Mouse (Mus musculus) lung, postnatal 0 days (tissue): ENCODE results near the gene Vps33a. TPM values are rescaled to one million over a fixed set of nuclear protein-coding genes. Genes with fewer than 3 reads are reported as not detected.

Source experiments
- ATAC-seq: fragments of 200-750 bp; cut with Nextera tagmentation; 2 replicates; pipeline ENCODE4 v1.8.0; 2017; ENCODE audit warnings: moderate library complexity
- DNase-seq: peaks from one replicate; pipeline ENCODE4 v3.0.0-alpha.2; 2016; ENCODE audit warnings: low spot score
- H3K27ac ChIP-seq: fragments of 300-500 bp; sonication (generic); 2 replicates; pipeline ENCODE4 v1.5.1; 2014; ENCODE audit warnings: antibody characterized with exemption, mild to moderate bottlenecking, low read length, mixed read lengths
- H3K27me3 ChIP-seq: fragments of 300-500 bp; sonication (generic); replicated peaks from 2 replicates; pipeline ENCODE4 v1.6.1; 2014; ENCODE audit warnings: low read length, mixed read lengths; ENCODE audit not compliant: insufficient read depth
- H3K36me3 ChIP-seq: fragments of 300-500 bp; sonication (generic); 2 replicates; pipeline ENCODE4 v1.6.1; 2014; ENCODE audit warnings: low read length, mixed read lengths; ENCODE audit not compliant: insufficient read depth
- H3K4me1 ChIP-seq: fragments of 300-500 bp; sonication (generic); 2 replicates; pipeline ENCODE4 v1.6.1; 2014; ENCODE audit warnings: antibody characterized with exemption, low read depth, low read length, mixed read lengths; ENCODE audit not compliant: insufficient read depth
- H3K4me2 ChIP-seq: fragments of 300-500 bp; sonication (generic); replicated peaks from 2 replicates; pipeline ENCODE4 v1.6.1; 2014; ENCODE audit warnings: low read depth, mild to moderate bottlenecking, low read length, moderate library complexity, mixed read lengths
- H3K4me3 ChIP-seq: fragments of 300-500 bp; sonication (generic); 2 replicates; pipeline ENCODE4 v1.5.1; 2014; ENCODE audit warnings: low read depth, low read length
- H3K9ac ChIP-seq: fragments of 300-500 bp; sonication (generic); replicated peaks from 2 replicates; pipeline ENCODE4 v1.6.1; 2014; ENCODE audit warnings: low read depth, mild to moderate bottlenecking
- H3K9me3 ChIP-seq: fragments of 300-500 bp; sonication (generic); 2 replicates; pipeline ENCODE4 v1.6.1; 2016; ENCODE audit warnings: low read length, mixed read lengths
- CTCF ChIP-seq: IDR thresholded peaks from 2 replicates; pipeline ENCODE4 v1.5.1; 2016; ENCODE audit warnings: antibody characterized with exemption, mild to moderate bottlenecking
- EP300 ChIP-seq: IDR thresholded peaks from 2 replicates; pipeline ENCODE4 v1.6.1; 2016; ENCODE audit warnings: antibody characterized with exemption, mild to moderate bottlenecking, control low read depth
- WGBS: fragments of 180-500 bp; shearing (Covaris S2); extraction: QIAGEN DNeasy Blood & Tissue Kit; methylation state at CpG from one replicate; pipeline ENCODE4 v1.1.7; 2014; 5-methylcytosine and 5-hydroxymethylcytosine counted together
- microRNA-seq: library from miRNA; unstranded; fragments of <30 nt; microRNA quantifications from one replicate; pipeline ENCODE4, GENCODE M21; 2016
- polyA plus RNA-seq: library from polyadenylated mRNA; unstranded; fragments of >200 nt; fragmentation: Nextera tagmentation; extraction: Ambion mirVana; gene quantifications from 2 replicates; pipeline ENCODE4 v1.2.1, GENCODE M21; 2015

Vps33a gene
- polyA plus RNA-seq, 1 experiment from 2014 or later = 18.9 TPM

GRCm38 (mm10) chr5:123487659-123488395 lies 85.0 kb downstream of the Vps33a start:
- no peak overlapping the region for H3K4me3 ChIP-seq
- ATAC-seq (no peak), DNase-seq (no peak)
- H3K27me3 ChIP-seq = peaks cover 6% of the 10 kb centered on the region; the same call in 1 of the 2 replicates
- no peaks in the 10 kb centered on the region for H3K36me3 ChIP-seq
- no peak overlapping the region for H3K4me2 ChIP-seq
- WGBS = 68% methylated on average over 11 of the region's 11 CpGs
- H3K27ac ChIP-seq = no peak overlapping the region
- no peaks in the 10 kb centered on the region for H3K4me1 ChIP-seq
- H3K9ac ChIP-seq = no peak overlapping the region
- H3K9me3 ChIP-seq = no peaks in the 10 kb centered on the region
- TF ChIP-seq EP300 (no peak), CTCF (no peak)

Small RNA genes lying within 50 kb of the gene (microRNA-seq; reads per million reads assigned to microRNA genes)
- 0.98 reads per million for gene Mir7647

Other genes with a start within 250 kb of the Vps33a start
- gene Bcl7a, start 229.2 kb downstream of the Vps33a start, polyA plus RNA-seq = 7.7 and 7.9 TPM in 2 replicates
- 11.2 and 11.5 TPM in 2 replicates for gene Mlxip, start 178.2 kb downstream of the Vps33a start, polyA plus RNA-seq
- gene Lrrc43, start 83.7 kb downstream of the Vps33a start, polyA plus RNA-seq = 2.5 and 3.4 TPM in 2 replicates
- not detected in 2 replicates for gene Il31, start 83.5 kb downstream of the Vps33a start, polyA plus RNA-seq
- 1.1 and 1.6 TPM in 2 replicates for gene B3gnt4, start 62.6 kb downstream of the Vps33a start, polyA plus RNA-seq
- gene Diablo, start 48.9 kb downstream of the Vps33a start, polyA plus RNA-seq = 74.3 and 75.9 TPM in 2 replicates
- gene Gm49027, start 47.5 kb downstream of the Vps33a start, polyA plus RNA-seq = 1.9 and 2.1 TPM in 2 replicates
- 38.0 and 43.7 TPM in 2 replicates for gene Clip1, start 111.6 kb upstream of the Vps33a start, polyA plus RNA-seq
- gene Zcchc8, start 148.1 kb upstream of the Vps33a start, polyA plus RNA-seq = 31.6 and 37.7 TPM in 2 replicates
- 96.7 and 102 TPM in 2 replicates for gene Rsrc2, start 176.4 kb upstream of the Vps33a start, polyA plus RNA-seq
- 0.92 and 2.9 TPM in 2 replicates for gene Kntc1, start 176.7 kb upstream of the Vps33a start, polyA plus RNA-seq